Mouse (Mus musculus): ENCODE data around the gene Atp5l.
A peak's percentile ranks its signal among the peaks of the same experiment; 100 is the strongest.

Atp5l gene

GRCm38 (mm10) chr9:44892664-44893063 is 27.9 kb downstream of the Atp5l start:
- no peak for DNase-seq (ENCODE audit: low read depth, low spot score)

- no peak for DNase-seq (ENCODE audit: low read depth, low spot score)
Observed at GRCm38 (mm10) chr9:44891210-44891609, 29.3 kb downstream of the Atp5l start.

- no peak for DNase-seq (ENCODE audit: low read depth, low spot score)
Observed at GRCm38 (mm10) chr9:44890122-44890521, 30.4 kb downstream of the Atp5l start.

- DNase-seq (ENCODE audit: low read depth, low spot score), result no peak
Observed at GRCm38 (mm10) chr9:44888114-44888624, 32.4 kb downstream of the Atp5l start.

GRCm38 (mm10) chr9:44882981-44883569 is 37.5 kb downstream of the Atp5l start:
- no peak for DNase-seq (ENCODE audit: low read depth, low spot score)

GRCm38 (mm10) chr9:44882436-44882980 is 38.0 kb downstream of the Atp5l start:
- peak; percentile 80 for DNase-seq (ENCODE audit: low read depth, low spot score)

- peak; percentile 86 for DNase-seq (ENCODE audit: low read depth, low spot score)
Observed at GRCm38 (mm10) chr9:44881941-44882435, 38.6 kb downstream of the Atp5l start.

- DNase-seq (ENCODE audit: low read depth, low spot score), result peak; percentile 99
Observed at GRCm38 (mm10) chr9:44881221-44881871, 39.2 kb downstream of the Atp5l start, which contains the start of gene Kmt2a. Gene Kmt2a (minus strand): TSS chr9:44881296.

- peak; percentile 35 for DNase-seq (ENCODE audit: low read depth, low spot score)
Observed at GRCm38 (mm10) chr9:44880309-44881081, 40.0 kb downstream of the Atp5l start.

- no peak for DNase-seq (ENCODE audit: low read depth, low spot score)
Observed at GRCm38 (mm10) chr9:44879694-44880271, 40.8 kb downstream of the Atp5l start.

- DNase-seq (ENCODE audit: low read depth, low spot score), result no peak
Observed at GRCm38 (mm10) chr9:44878776-44879500, 41.6 kb downstream of the Atp5l start.

- DNase-seq (ENCODE audit: low read depth, low spot score), result no peak
Observed at GRCm38 (mm10) chr9:44877686-44878085, 42.9 kb downstream of the Atp5l start.

- no peak for DNase-seq (ENCODE audit: low read depth, low spot score)
Observed at GRCm38 (mm10) chr9:44875476-44875875, 45.1 kb downstream of the Atp5l start.

- DNase-seq (ENCODE audit: low read depth, low spot score), result no peak
Observed at GRCm38 (mm10) chr9:44874198-44874597, 46.3 kb downstream of the Atp5l start.

- no peak for DNase-seq (ENCODE audit: low read depth, low spot score)
Observed at GRCm38 (mm10) chr9:44873665-44874064, 46.9 kb downstream of the Atp5l start.

GRCm38 (mm10) chr9:44868336-44869094 is 52.0 kb downstream of the Atp5l start:
- DNase-seq (ENCODE audit: low read depth, low spot score), result no peak

- DNase-seq (ENCODE audit: low read depth, low spot score), result no peak
Observed at GRCm38 (mm10) chr9:44867664-44868063, 52.9 kb downstream of the Atp5l start.

GRCm38 (mm10) chr9:44866501-44867240 is 53.9 kb downstream of the Atp5l start:
- DNase-seq (ENCODE audit: low read depth, low spot score), result no peak
